Mouse (Mus musculus): ENCODE data around the gene Sowahb.
"Not testable (repeated sequence)": the region's sequence is repeated elsewhere in the genome, so short reads cannot be mapped to it uniquely, and the experiment has no call there.

The Sowahb gene

DNA sequence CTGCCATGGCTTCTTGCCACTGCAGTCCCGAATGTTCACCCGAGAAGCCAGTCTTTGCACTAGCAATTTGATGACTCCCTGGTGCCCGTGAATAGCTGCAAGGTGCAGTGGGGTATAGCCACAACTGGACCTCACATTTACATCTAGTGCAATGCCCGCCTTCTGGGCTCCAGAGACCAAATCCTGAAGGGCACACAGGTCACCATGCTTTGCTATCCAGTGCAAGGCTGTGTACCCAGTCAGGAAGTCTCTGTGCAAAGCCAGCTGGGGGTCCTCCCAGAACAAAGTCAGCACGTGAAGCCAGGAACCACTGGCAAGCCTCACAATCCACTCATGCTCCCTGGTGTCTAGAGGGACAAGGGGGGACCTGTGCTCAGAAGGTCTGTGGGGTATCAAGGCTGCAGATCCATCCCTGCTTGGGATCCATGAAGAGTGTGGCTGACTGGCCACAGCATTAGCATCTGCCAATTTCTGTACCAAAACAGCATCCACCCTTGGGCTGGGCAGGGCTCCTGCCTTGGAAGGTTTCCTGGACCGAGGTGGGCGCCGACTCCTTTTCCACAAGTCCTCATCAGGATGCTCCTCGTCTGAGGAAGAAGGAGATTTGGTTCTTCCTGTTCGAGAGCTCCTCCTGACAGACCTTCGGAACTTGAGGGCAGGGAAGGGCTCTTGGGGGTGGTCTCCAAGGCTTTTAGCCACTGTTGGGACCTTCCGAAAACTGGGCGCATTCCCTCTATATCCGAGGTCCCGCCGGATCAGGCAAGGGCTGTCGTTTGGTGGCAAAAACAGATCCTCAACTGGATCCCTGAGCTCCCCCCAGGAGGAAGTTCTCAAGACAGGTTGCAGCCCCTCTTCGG, 1.8 kb downstream of the Sowahb start:
- no peak for DNase-seq (ENCODE audit: low spot score in 2 of 2)

DNA sequence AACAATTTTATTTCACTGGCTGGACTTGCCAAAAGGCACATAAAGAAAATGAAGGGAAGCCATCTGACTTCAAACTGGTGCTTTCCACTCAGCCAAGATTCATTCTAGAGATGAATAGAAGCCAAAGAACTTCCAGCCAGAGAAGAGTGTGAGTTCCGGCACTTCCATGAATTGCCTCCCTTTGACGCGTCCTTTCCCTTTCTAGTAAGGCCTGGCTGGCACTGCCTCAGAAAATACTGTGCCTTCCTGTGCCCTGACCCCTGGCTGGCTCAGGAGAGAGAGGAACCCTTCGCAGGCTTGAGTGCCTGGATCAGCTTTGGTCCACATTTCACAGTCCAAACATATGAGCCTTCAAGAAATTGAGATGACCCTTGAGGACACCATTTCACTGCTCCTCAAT, 2.8 kb downstream of the Sowahb start:
- no peak for DNase-seq (ENCODE audit: low spot score in 2 of 2)

DNA sequence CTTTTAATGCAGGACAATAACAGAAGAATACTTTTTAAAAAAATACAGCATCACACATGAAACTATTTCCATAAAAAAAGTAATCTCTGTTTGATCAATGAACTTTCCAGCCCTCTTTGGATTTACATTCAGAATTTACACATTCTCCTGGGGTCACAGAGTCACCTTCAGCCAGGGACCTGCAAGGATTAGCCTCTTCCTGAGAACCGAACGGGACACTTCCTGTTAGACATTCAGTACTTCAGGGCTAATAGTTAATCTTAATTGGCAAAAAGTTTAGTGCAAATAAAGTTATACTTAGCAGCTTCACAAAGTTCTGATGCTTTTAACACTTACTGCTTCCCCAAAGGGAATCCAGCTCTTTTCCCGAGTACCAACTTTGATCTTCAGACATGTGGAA, 3.5 kb downstream of the Sowahb start:
- no peak for DNase-seq (ENCODE audit: low spot score in 2 of 2)

DNA sequence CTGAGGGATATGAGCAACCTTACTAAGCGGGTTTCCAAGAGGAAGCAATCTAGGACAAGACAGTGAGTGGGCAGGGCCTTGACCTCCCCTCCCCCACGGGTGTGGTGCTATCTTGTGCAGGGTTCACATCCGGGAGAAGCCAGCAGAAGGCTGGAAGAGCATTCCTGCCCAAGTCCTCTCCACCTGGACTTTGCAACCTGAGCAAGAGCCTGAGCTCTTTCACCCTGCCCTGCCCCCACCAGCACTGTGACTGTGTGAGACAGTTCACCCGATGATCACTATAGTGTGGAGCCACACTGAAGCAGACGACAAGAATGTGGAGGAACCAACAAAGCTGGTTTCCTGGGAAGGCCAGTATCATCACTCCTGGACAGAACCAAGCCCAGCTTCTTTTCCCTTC, 4.7 kb downstream of the Sowahb start:
- DNase-seq (ENCODE audit: low spot score in 2 of 2), result no peak

DNA sequence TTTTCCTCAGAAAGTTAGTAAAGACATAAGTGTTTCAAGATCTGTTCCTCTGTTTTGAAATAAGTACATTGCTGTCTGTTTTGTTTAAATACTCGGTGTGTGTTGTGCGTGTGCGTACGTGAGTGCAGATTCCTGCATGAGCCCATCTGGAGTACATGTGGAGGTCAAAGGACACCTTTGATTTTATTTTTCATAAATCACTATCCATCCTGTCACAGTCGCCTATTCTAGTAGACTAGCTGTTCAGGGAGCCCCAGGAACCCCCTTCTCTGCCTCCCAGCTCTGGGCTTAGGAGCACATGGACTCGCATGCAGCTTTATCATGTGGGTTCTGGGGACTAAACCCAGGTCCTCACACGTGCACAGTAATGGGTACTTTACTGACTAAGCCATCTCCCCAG, 8.6 kb downstream of the Sowahb start:
- no peak for DNase-seq (ENCODE audit: low spot score in 2 of 2)

DNA sequence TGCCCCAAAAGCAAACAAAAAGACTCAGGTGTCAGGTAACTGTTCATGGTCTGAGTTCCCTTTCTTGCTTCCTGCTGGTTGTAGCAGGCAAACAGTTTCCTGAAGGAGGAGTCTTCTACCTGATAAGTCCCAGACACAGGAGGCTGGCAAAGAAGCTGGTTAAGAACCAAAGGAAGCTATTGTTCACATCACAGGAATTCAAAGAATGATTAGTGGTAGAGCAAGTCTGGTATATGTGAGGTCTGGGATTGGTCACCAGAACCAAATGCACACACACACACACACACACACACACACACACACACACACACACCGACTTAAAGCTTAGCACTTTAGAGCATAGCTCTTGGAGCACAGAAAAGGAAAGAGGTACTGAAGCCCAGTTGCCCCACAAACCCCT, 9.5 kb downstream of the Sowahb start:
- DNase-seq (ENCODE audit: low spot score in 2 of 2), result no peak

DNA sequence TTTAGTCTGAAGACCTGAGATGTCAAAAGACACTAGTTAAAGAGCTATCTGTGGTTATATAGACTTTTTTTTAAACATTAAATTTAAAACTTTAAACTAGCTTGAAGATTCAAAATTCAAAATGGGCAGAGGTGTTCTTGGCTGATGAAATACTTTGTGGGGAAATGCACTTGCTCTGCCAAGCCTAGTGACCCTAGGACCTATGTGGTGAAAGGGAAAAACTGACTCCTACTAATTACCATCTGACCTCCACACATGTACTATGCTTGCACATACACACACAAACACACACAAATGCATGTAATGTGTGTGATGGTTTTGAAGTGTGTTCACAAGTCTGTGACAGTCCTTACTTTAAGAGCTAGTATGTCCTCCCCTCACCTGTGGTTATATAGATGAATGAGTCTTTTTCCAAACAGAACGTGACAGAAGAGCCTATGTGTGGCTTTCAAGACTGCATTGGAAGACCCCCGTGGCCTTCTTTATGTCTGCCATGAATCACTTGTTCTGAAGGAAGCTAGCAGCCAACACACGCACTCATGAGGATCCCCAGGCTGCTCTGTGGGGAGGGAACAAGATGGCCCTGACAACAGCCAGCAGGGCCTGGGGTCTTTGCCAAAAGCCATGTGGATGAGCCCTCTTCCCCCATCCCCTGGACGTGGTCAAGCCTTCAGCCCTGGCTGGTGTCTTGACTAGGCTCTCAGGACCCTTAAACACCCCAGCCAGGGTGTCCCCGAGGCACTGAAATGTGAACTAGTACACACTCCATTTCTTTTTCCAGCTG, 11.5 kb downstream of the Sowahb start:
- no peak for DNase-seq (ENCODE audit: low spot score in 2 of 2)

DNA sequence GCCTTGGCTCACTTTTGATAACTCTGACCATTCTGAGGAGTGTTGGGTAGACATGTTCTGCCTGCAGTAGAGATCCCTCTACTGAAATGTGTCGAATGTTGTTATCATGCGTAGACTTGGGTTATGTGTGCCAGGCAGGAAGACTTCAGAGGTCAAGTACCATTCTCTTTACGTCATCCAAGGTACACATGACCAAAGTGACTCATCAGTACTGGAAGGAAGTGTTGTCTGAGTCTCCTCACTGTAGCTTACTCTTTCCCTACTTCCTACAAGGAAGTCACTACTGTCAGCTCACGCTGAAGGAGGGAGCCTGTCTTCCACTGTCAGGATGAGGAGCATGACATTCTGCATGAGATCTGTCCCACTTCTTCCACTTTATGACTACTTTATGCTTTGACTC, 12.2 kb downstream of the Sowahb start:
- no peak for DNase-seq (ENCODE audit: low spot score in 2 of 2)

DNA sequence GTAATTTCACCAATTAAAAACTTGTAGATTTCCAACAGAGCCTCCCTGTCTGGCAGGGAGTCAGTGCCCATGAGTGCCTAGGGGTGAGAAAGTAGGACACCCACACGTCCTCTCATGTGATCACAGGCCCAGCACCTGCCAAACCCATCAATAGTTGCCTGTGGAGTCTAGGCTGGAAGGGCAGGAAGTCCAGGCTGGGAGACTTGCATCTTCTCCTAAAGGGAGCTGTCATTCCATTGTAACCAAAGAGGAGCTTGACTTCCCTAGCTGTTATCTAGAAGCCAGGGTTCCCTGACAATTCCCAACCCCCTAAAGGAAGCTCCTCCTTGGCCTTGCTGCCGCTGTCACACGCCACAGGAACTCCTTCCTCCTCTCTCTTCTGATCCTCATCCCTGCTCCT, 14.0 kb downstream of the Sowahb start:
- DNase-seq (ENCODE audit: low spot score in 2 of 2), result no peak

DNA sequence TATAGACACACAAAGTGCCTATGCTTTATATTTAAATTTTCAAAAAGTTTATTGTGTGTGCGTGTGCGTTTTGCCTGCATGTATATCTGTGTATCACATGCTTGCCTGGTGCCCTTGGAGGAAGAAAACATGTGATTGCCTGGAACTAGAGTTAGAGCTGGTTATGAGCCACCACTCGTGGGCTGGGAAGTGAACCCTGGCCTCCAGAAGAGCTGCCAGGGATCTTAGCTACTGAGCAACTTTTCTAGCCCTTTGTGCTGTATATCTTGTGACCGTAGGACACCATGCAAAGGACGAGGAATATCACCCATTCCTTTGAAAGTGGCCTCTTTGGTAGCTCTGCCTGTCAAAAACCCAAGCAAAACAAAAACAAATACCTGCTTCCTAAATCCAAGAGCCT, 14.4 kb downstream of the Sowahb start:
- no peak for DNase-seq (ENCODE audit: low spot score in 2 of 2)

DNA sequence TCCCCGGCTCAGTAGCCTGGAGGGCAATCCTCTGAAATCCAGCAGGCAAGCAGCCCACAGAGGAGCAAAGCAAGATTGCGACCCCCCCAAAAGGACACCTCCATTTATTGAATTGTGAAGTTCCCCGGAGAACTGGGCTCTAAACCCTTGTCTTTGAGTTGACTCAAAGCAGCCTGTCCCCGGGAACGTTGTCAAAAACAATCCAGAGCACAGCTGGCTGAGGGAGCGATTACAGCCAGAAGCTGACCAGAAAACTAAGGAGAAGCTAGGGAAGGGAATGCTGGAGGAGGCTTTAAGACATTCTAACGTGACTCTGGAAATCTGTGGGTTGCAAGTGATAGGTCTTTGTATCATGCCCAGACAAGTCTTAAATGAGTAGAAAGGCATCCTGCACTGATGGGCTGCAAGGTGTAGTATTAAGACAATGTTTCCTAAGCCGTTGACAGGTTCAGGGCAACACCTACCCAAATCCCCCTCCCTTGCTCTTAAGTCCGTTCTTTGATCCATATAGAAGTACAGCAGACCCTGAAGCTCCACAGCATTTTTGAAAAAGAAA, 17.6 kb downstream of the Sowahb start:
- DNase-seq (ENCODE audit: low spot score in 2 of 2), result no peak

DNA sequence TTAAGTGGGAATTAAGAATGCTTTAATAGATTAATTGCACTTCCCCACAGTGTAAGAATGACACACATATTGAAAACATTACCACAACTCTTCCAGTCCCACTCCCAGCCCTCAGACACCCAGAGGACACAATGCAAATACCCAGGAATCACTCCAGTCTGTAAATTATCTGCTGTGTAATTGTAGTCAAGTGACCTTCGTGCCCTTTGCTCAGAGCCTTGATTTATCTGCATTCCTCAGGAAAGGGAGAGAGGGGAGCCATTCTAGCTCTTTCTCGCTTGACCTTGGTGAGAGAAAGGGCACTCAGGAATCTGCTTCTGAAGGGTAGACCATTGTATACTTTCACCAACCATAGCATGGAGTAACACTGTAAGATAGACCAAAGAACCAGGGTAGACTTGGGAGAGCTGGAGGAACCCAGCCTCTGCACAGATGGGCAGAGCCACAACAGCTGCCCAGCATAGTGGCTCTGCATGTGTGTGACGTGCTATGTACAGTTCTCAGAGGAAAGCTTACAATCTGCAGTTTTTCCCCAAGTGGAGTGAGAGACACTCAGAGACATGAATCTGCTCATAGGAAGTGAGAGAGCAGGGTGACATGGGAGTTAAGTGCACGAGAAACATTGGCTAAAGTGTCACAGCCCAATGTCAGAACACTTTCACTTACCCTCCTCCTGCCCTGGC, 18.2 kb downstream of the Sowahb start:
- no peak for DNase-seq (ENCODE audit: low spot score in 2 of 2)

DNA sequence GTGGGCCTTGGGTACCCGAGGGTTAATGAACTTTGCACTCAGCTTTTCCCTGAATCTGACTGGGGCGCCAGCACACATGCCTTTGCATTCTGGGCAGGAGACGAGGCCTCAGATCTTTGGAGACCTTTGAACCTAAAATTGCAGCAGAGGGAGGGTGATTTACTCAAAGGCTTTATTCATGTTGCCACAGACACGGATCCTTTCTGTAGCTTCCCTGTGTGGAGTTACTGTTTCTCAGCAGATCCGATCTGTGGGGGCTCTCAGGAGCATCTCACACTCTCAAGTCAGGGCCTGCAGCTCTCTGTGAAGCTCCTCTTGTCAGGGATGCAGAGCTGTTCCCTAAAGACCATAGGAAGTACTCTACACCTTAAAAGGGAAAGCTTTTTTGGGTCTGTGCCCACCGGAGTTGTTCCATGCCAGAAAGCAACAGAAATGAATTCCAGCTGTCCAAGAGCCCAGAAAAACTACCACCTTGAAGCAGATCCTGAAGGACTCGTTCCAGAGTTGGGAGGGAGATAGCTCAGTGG, 20.0 kb downstream of the Sowahb start:
- DNase-seq (ENCODE audit: low spot score in 2 of 2), result no peak

DNA sequence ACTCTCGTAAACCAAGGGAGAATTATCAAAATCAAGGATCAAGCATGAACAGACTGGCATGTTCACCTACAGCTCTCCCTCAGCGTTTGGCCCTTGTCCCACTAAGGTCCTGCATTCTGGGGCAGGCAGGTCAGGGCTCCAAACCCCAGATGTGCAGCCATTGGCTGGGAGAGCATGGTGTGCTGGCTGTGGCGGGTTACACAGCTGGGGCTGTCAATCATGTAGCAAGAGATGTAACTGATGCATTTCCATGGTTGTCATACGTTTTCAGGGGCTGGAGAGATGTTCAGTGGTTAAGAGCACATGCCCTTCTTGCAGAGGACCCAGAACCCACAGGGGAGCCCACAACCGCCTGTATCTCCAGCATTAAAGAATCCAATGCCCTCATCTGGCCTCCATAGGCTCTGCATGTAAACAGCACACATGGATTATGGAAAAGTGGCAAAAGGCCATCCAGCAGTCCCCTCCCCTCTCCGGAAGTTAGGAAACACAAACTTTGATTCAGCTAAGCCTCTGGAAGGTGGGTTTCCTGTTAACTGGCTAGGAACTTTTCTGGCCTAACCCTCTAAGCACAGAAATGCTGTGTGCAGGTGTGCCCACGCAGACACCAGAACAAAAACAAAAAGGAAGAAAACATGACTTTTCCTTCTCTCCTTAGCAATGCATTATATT, 22.6 kb downstream of the Sowahb start:
- no peak for DNase-seq (ENCODE audit: low spot score in 2 of 2)

DNA sequence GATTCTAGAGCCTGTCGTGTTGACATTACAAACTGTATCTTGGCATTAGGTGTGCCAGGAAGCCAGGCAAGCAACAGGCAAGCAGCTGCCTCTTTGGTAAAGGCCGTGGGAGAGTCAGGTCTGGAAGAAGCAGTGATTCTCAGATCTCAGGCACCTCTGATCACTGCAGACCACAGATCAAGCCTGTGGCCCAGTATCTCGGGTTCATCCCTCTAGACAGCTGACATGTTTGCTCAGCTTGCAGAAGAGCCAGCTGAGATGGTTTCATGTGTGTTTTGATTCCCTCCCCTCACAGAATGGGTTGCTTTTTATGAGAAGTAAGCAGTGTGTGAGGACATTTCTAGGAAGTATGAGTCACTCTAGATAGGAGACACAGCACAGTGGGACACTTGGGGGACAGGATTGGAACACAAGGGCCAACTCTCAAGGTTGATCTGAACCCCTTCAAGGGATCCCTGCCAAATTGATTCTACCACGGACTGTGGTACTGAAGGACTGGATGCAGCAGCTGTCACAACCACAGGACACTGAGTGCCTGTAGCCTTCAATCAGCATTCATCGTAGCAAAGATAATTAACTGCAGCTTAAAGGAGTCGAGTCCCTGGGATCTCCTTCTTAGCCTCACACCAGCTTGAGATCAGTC, 24.7 kb downstream of the Sowahb start:
- DNase-seq (ENCODE audit: low spot score in 2 of 2), result no peak

DNA sequence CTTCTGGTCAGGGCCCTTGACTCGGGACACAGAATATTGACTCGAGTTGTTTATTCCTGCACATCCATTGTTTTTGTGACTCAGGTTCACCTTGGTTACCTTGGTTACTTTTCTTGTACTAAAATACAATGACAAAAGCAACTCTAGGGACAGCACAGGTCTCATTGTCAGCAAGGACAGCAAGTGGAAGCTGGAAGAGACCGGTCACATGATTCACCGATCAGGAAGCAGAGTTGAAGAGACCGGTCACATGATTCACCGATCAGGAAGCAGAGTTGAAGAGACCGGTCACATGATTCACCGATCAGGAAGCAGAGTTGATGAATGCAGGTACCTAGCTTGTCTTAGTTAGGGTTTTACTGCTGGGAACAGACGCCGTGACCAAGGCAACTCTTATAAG, 25.6 kb downstream of the Sowahb start:
- not testable (repeated sequence) for DNase-seq (ENCODE audit: low spot score in 2 of 2)

DNA sequence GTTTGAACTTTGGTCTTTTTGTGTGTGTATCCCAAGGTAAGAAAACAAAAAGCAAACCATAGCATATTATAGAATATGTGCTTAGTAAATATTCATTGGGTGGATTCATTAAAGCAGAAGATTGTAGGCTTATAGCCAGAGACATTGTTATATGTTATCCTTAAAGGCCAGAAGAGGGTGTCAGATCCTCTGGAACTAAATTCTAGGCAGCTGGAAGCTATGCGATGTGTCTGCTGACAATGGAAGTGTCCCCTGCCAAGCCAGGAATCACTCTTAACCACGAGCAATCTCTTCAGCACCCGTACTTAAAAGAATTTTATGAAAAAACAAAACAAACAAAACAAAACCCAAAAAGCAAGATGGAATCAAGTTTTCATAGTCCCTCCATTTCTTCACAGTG, 27.1 kb downstream of the Sowahb start:
- no peak for DNase-seq (ENCODE audit: low spot score in 2 of 2)

DNA sequence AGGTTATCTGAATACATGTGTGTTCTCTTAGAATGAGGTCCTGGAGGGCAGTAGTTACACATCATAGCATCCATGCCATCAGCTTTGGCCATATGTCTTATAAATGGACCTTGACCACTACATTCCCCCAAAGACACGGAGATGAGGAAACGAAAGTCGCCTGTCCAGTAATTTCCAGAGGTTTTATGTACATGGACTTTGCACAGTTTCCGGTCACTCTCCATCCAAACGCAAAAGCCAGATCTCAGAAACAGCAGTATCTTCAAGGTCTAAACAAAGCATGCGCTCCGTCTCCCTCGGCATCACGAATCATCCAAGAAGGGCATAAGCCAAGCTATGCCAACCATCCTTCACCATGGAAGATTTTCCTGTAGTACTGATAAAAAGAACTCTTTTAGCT, 36.6 kb downstream of the Sowahb start:
- no peak for DNase-seq (ENCODE audit: low spot score in 2 of 2)

DNA sequence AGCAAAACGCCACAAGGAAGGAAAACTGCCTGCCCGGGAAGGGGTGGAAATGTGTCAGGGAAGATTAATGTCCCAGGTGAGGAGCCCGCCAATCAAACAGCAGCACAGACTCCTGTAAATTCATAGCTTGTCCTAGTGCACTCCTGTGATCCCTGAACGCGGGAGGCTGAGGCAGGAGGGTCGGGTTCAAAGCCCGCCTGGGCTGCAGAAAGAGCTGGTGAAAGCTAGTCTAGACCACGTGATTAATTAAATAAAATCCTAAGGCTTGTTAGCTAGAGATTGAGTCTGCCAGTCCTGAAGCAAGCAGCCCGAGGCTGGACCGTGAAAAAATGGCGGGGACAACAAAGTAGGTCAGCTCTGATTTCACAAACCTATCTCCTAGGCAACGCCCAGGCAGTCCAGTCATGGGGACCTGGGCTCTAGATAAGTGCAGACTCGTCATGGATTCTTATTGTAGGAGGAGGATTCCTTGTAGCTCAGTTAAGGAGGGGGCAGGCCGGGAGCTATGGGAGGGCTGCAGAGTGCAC, 38.9 kb downstream of the Sowahb start:
- DNase-seq (ENCODE audit: low spot score in 2 of 2), result no peak

DNA sequence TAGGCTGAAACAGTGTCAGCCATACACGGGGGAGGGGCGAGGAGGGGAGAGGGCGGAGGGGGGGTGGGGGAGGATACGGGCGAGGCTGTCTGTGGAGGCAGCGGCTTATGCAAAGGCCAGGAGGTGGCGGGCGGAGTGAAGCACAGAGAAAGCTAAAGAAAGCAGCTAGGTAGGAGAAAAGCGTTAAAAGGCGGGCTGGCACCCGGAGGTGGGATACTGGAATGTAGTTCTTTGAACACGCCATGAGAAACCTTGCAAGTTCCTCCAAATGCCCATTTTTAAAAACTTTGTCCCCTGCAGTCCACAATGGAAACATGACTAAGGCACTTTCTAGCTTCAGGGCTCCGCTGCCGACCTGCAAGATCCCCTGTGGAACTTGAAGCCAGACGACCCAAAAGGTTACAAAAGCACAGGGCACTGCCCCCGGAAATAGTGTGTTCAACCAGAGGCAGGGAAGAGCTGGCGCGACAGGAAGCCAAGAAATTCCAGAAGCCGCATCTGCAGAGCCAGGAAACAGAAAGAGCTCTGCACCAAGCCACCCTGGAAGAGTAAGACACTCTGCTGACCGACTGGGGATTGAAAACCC, 39.5 kb downstream of the Sowahb start:
- DNase-seq (ENCODE audit: low spot score in 2 of 2), result no peak
